Mouse (Mus musculus) liver, embryonic 16.5 days (tissue): Measurements from ENCODE around the gene 1700080E11Rik. TPM values are rescaled to one million over a fixed set of nuclear protein-coding genes. Genes with fewer than 3 reads are reported as not detected.
"Not testable (repeated sequence)": the region's sequence is repeated elsewhere in the genome, so short reads cannot be mapped to it uniquely, and the experiment has no call there.

Source experiments
- ATAC-seq: fragments of 200-750 bp; cut with Nextera tagmentation; 2 replicates; pipeline ENCODE4 v1.8.0; 2017; ENCODE audit warnings: low read depth, mild to moderate bottlenecking, moderate number of reproducible peaks, moderate library complexity
- H3K27ac ChIP-seq: fragments of 300-500 bp; sonication (generic); 2 replicates; pipeline ENCODE4 v1.5.1; 2014; ENCODE audit warnings: mild to moderate bottlenecking, low read length
- H3K27me3 ChIP-seq: fragments of 300-500 bp; sonication (generic); 2 replicates; pipeline ENCODE4 v1.6.1; 2014; ENCODE audit warnings: low read depth, low read length, mixed read lengths; ENCODE audit not compliant: control insufficient read depth, insufficient read depth
- H3K36me3 ChIP-seq: fragments of 300-500 bp; sonication (generic); 2 replicates; pipeline ENCODE4 v1.6.1; 2014; ENCODE audit warnings: mild to moderate bottlenecking; ENCODE audit not compliant: control insufficient read depth, insufficient read depth
- H3K4me1 ChIP-seq: fragments of 300-500 bp; sonication (generic); 2 replicates; pipeline ENCODE4 v1.6.1; 2014; ENCODE audit warnings: low read depth, low read length, mixed read lengths; ENCODE audit not compliant: control insufficient read depth
- H3K4me2 ChIP-seq: fragments of 300-500 bp; sonication (generic); 2 replicates; pipeline ENCODE4 v1.6.1; 2014; ENCODE audit warnings: low read depth, low read length, mixed read lengths
- H3K4me3 ChIP-seq: fragments of 300-500 bp; sonication (generic); 2 replicates; pipeline ENCODE4 v1.5.1; 2014; ENCODE audit warnings: low read depth, mild to moderate bottlenecking, low read length
- H3K9ac ChIP-seq: fragments of 300-500 bp; sonication (generic); 2 replicates; pipeline ENCODE4 v1.6.1; 2014; ENCODE audit warnings: low read depth, low read length
- H3K9me3 ChIP-seq: fragments of 300-500 bp; sonication (generic); replicated peaks from 2 replicates; pipeline ENCODE4 v1.6.1; 2016; ENCODE audit warnings: low read length; ENCODE audit not compliant: control insufficient read depth
- WGBS: fragments of 180-500 bp; shearing (Covaris S2); extraction: QIAGEN DNeasy Blood & Tissue Kit; methylation state at CpG from one replicate; pipeline ENCODE4 v1.1.7; 2014; ENCODE audit not compliant: insufficient replicate concordance; 5-methylcytosine and 5-hydroxymethylcytosine counted together
- polyA plus RNA-seq: library from polyadenylated mRNA; unstranded; fragments of >200 nt; fragmentation: Nextera tagmentation; extraction: Ambion mirVana; gene quantifications from 2 replicates; pipeline ENCODE4 v1.2.1, GENCODE M21; 2015

The 1700080E11Rik gene
- polyA plus RNA-seq, 1 experiment from 2014 or later: not detected

DNA sequence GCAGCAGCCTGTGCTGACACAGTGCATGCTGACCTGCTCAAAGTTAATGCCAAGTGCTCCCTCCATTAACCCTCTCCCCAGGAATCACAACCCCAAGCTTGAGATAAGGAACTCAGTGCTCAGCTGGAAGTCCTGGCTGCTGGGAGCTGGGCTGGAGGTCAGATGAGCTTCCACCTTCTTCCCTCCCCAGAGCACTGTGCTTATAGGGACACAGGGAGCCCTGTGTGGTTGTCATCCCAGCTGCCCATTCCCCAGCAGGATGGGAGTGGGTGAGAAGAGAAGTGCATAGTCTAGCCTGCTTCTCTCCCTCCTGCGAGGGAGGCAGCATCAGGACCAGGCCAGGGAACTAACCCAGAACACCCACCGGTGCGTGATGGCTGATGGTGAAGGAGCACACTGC, 19.7 kb downstream of the 1700080E11Rik start:
- not testable (repeated sequence) for H3K9me3 ChIP-seq, H3K27ac ChIP-seq, H3K4me1 ChIP-seq, H3K4me2 ChIP-seq, H3K36me3 ChIP-seq, H3K4me3 ChIP-seq, H3K9ac ChIP-seq, ATAC-seq, H3K27me3 ChIP-seq
- WGBS: 72% methylated on average over 3 of the region's 3 CpGs

DNA sequence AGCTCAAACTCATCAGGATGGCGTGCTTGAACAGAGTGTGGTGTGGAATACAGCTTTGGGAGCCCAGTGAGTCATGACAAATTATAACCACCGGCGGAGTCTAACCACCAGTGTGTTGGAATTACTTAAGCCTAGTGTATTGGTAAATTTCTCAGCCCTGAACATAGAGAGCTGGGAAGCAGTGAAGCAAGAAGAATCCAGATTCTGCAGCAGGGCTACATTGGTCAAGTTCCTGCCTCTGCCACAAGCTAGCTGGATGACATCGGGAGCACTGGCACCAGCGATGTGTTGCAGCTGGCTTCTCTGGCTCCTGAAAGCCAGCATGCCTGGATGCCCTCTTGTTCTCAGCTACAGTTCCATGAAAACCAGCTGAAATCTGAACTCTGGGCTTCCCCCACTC, 41.0 kb downstream of the 1700080E11Rik start:
- Histone ChIP-seq H3K36me3 (no peaks in the 10 kb centered on the region), H3K27ac (no peak overlapping the region), H3K9me3 (no peaks in the 10 kb centered on the region), H3K4me2 (no peak overlapping the region), H3K4me3 (no peak overlapping the region), H3K9ac (no peak overlapping the region), H3K4me1 (no peaks in the 10 kb centered on the region), H3K27me3 (no peaks in the 10 kb centered on the region)
- 77% methylated on average over 5 of the region's 5 CpGs for WGBS
- no peak for ATAC-seq

GRCm38 (mm10) chr9:105101911-105102310, 43.0 kb downstream of the 1700080E11Rik start:
- WGBS: 17% methylated on average over 1 of the region's 1 CpGs
- Histone ChIP-seq H3K4me1 (no peaks in the 10 kb centered on the region), H3K36me3 (no peaks in the 10 kb centered on the region), H3K9me3 (no peaks in the 10 kb centered on the region), H3K4me2 (no peak overlapping the region), H3K27ac (no peak overlapping the region), H3K4me3 (no peak overlapping the region), H3K9ac (no peak overlapping the region), H3K27me3 (no peaks in the 10 kb centered on the region)
- ATAC-seq: no peak

GRCm38 (mm10) chr9:105100807-105101570, 43.9 kb downstream of the 1700080E11Rik start:
- Histone ChIP-seq H3K9ac (no peak overlapping the region), H3K4me2 (no peak overlapping the region), H3K36me3 (no peaks in the 10 kb centered on the region), H3K4me1 (no peaks in the 10 kb centered on the region), H3K9me3 (no peaks in the 10 kb centered on the region), H3K4me3 (no peak overlapping the region), H3K27ac (no peak overlapping the region), H3K27me3 (no peaks in the 10 kb centered on the region)
- WGBS: 35% methylated on average over 15 of the region's 15 CpGs
- no peak for ATAC-seq

Other genes starting within 250 kb of the 1700080E11Rik start
- 42.8 and 45.8 TPM in 2 replicates for gene Mrpl3, start 91.9 kb downstream of the 1700080E11Rik start, polyA plus RNA-seq
- gene Nudt16, start 13.3 kb downstream of the 1700080E11Rik start, polyA plus RNA-seq: 4.5 and 5.0 TPM in 2 replicates